Mouse (Mus musculus): ENCODE results near the gene Cnn2. TPM values are rescaled to one million over a fixed set of nuclear protein-coding genes. Genes with fewer than 3 reads are reported as not detected.

The Cnn2 gene
- total RNA-seq, 2 experiments from 2014 or later: 46.8 to 57.8 TPM

GRCm38 (mm10) chr10:79969124-79969568 lies 19.2 kb upstream of the Cnn2 start:
- no peak for DNase-seq

- DNase-seq: peak; percentile 39
Observed at GRCm38 (mm10) chr10:79970415-79971182, 17.8 kb upstream of the Cnn2 start, which contains the start of gene Grin3b. Gene Grin3b (plus strand): TSS chr10:79970715.

DNA sequence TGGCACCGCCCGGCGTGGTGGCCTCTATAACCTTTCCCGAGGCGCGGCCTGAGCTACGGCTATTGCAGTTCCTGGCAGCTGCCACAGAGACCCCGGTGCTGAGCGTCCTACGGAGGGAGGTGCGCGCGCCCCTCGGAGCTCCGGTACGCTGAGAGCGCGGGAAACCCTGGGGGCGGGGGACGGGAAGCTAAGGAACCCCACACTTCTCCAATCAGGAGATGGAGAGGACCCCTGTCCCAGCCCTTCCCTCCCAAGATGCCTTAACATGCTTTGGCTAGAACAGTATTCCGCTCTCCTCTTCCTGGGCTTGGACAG lies 17.2 kb upstream of the Cnn2 start:
- no peak for DNase-seq

DNA sequence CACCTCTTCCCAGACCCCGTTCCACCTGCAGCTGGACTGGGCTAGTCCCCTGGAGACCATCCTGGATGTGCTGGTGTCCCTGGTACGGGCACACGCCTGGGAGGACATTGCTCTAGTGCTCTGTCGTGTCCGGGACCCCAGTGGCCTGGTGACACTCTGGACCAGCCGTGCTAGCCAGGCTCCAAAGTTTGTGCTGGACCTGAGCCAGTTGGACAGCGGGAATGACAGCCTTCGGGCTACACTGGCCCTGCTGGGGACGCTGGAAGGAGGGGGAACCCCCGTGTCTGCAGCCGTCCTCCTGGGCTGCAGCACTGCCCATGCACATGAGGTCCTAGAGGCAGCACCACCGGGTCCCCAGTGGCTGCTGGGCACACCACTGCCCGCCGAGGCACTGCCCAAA lies 15.6 kb upstream of the Cnn2 start:
- DNase-seq: peak; percentile 60

GRCm38 (mm10) chr10:79974087-79974486 lies 14.3 kb upstream of the Cnn2 start:
- no peak for DNase-seq

DNA sequence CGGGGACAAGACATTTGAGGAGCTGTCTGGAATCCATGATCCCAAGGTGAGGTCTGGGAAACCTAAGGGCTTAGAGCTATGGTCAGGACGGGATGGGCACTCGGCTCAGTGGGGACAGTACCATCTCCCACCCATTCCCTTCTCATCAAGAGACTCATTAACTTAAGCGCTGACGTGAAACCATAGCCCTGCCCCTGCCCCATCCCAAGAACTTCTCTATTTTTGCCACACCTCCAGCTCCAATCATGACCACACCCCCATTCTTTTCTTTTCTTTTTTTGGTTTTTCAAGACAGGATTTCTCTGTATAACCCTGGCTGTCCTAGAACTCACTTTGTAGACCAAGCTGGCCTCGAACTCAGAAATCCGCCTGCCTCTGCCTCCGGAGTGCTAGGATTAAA lies 13.7 kb upstream of the Cnn2 start:
- DNase-seq: no peak

DNA sequence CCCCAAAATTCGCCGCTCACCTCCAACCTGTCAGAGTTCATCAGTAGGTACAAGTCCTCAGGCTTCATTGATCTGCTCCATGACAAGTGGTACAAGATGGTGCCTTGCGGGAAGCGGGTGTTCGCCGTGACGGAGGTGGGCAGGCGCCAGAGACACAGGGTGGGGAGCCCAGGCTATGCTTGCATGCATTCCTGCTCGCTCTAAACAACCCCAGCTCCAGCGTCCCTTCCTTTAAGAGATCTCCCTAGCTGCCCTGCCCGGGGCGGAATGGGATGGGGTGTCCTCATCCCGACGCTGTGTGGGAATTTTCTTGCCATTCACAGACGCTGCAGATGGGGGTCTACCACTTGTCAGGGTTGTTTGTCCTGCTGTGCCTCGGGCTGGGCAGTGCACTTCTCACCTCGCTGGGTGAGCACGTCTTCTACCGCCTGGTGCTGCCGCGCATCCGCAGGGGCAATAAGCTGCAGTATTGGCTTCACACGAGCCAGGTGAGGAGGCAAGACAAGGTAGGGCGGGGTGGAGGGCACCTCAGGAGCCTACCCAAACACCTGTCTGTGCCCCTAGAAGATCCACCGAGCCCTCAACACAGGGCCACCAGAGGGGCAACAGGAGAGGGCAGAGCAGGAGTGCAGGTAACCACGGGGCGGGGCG lies 12.2 kb upstream of the Cnn2 start:
- no peak for DNase-seq

GRCm38 (mm10) chr10:79976722-79977107 lies 11.7 kb upstream of the Cnn2 start:
- no peak for DNase-seq

DNA sequence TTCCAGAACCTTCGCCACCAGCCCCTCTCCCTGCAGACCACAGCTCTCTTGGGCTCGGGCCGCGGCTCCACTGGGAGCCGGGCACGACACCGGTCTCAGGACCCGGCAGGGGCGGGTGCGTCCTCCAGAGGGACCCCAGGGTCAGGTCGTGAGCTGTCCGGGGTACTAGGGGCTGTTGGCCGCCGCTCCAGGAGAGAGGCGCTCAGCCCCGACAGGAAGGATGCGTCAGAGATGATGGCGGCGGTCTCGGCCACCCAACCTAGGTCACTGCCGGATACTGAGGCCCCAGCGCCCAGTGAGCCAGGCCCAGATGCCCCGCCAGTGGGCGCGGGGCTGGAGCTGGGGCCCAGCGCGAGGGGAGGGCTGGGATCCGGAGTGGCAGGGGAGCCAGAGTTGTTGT lies 11.1 kb upstream of the Cnn2 start:
- DNase-seq: no peak

GRCm38 (mm10) chr10:79978061-79978460 lies 10.3 kb upstream of the Cnn2 start:
- DNase-seq: no peak

DNA sequence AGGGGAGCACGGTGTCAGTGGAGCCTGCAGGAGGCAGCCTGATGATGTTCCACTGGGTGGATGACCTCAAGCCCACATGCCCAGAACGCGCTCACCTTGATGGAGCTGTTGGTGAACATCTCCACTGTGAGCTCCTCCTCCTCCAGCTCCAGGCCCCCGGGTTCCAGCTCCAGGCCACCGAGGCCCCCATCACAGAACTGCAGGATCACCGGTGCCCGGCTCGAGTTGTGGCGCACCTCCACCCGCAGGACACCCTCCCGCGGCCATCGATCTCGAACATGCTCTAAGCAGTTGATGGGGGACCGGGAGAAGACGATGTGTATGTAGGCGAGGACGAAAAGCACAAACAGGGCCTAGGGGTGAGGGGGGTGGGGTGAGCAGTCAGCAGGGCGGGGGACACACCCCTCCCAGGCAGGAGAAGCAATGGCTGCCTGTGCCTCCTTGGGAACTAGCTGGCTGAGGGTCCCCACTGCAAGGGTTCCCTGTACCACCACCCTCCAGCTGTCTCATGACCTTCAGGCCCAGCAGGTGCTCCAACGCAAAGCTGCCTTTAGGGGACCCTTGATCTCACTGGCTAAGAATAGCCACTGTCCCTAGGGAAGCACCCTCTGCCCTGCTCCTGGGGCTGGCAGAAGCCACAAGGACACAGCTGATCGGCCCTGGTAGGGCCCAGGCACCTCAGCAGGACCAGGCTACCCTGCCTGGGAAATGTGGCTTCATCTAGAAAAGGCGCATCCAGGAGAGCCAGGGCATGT lies 8.8 kb upstream of the Cnn2 start:
- DNase-seq: no peak

DNA sequence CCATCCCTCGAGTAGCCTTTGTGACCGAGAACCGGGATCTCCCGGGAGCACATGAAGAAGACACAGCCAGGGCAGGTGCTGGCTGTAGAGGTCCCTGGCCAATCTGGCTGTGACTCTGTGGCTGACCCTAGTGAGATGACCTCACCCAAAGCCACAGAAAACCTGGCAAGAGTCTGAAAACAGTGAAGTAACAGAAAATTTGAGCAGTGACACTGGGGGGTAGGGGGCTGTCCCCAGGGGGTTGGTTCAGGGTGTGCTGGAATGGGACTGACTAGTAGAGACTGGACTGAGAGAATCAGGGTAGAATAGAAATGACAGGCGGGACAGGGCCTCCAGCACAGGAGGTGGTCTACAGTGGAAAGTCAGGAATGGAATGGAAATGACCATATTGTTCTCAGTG lies 5.2 kb upstream of the Cnn2 start:
- no peak for DNase-seq

DNA sequence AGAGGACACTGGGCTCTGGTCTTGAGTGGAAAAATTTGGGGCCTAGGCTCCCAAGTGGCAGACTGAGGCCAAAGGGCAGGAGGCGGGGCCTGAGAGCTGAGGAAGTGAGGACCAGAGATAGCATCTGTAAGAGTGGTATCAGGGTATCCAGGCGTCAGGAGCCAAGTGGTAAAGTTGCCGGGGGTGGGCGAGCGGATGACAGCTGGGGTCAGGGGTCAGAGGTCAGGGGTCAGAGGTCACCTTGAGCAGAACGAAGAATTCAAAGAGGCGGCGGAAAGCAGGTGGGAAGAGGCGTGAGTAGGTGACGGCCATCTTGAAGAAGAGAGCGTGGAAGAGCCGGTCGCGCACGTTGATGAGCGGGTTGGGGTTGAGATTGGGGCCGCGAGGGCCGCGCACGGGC lies 4.7 kb upstream of the Cnn2 start:
- peak; percentile 78 for DNase-seq

DNA sequence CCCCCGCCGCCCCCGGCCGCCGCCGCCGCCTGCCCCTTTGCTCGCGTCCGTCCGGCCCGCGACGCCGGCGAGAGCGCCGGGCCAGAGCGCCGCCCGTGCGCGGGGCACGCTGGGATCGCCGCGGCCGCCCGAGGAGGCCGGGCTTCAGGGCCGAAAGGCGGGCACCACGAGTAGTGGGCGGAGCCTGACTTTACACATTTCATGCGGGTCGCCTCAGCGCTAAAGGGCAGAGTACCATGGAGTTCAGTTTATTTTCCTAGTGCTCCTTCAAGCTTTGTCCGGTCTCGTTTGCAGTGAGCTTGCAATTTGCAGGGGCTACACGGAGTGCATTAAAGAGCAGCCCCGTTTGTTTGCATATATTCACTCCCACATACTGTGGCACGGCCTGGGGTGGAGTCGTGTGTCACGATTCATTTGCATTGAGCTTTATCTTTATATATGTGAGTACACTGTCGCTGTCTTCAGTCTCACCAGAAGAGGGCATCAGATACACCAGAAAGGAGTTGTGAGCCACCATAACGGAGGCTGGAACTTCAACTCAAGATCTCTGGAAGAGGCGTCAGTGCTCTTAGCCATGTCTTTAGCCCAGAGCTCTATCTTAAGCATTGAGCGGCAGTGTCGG lies 4.1 kb upstream of the Cnn2 start, which contains the start of gene Tmem259:
Tmem259 (minus strand) TSS at position 136 of the 622 bp plus-strand sequence.
- DNase-seq: peak; percentile 94

DNA sequence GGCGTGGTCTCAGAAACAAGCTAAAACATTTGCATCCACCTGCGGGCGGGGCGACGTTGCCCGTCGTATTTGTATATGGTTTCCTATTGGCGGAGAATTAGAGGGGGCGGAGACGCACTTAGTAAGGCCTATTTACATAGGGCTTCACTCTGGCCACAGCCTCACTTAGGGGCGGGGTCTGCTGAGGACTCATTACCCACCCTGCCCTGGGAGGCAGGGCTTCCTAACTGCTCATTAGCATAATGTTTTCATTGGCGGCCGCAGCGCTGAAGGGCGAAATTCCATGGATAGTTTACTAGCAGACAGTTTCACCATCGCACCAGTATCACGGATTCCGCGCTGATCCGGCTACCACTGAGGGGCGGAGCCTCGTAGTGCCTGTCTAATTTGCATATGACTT lies 3.5 kb upstream of the Cnn2 start:
- peak; percentile 94 for DNase-seq

- DNase-seq: peak; percentile 63
Observed at GRCm38 (mm10) chr10:79985334-79986231, 2.8 kb upstream of the Cnn2 start.

DNA sequence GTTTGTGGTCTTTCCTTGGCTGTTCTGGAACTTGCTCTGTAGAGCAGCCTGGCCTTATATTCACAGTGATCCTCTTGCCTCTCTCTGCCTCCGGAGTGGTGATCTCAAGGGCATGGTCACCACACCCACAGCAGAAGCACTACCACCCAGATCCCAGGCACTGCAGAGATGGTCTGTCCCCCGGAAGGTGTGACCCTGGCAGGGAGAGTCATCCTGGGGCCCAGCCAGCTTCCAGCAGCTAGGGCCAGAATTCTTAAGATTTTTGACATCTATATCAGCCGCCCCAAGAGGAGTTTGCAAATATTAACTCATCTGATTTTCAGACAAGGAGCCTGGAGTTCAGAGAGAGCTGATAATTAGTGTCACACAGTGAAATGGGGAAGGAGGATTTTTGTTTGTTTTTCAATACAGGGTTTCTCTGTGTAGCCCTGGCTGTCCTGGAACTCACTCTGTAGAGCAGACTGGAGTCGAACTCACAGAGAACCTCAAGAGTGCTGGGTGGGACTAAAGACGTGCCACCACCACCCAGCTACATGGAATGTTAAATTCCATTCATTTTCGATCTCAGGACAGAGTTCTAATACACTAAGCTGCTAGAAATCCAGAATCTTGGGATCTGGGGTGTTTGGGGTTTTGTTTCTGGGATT lies 2.0 kb upstream of the Cnn2 start:
- peak; percentile 78 for DNase-seq

GRCm38 (mm10) chr10:79986963-79987362 lies 1.4 kb upstream of the Cnn2 start:
- DNase-seq: peak; percentile 92

GRCm38 (mm10) chr10:79987771-79988505 lies 446 bp upstream of the Cnn2 start:
- DNase-seq: no peak

- DNase-seq: no peak
Observed at GRCm38 (mm10) chr10:79989272-79989786, 945 bp downstream of the Cnn2 start.

Measured in adrenal gland, postnatal 10 days (tissue).